Mouse (Mus musculus): ENCODE data around the gene Pabpc4.
A peak's percentile ranks its signal among the peaks of the same experiment; 100 is the strongest.
"Not testable (repeated sequence)": the region's sequence is repeated elsewhere in the genome, so short reads cannot be mapped to it uniquely, and the experiment has no call there.

Pabpc4 gene

GRCm38 (mm10) chr4:123247147-123247880 lies 14.8 kb upstream of the Pabpc4 start:
- DNase-seq (ENCODE audit: low spot score in 2 of 2): no peak

DNA sequence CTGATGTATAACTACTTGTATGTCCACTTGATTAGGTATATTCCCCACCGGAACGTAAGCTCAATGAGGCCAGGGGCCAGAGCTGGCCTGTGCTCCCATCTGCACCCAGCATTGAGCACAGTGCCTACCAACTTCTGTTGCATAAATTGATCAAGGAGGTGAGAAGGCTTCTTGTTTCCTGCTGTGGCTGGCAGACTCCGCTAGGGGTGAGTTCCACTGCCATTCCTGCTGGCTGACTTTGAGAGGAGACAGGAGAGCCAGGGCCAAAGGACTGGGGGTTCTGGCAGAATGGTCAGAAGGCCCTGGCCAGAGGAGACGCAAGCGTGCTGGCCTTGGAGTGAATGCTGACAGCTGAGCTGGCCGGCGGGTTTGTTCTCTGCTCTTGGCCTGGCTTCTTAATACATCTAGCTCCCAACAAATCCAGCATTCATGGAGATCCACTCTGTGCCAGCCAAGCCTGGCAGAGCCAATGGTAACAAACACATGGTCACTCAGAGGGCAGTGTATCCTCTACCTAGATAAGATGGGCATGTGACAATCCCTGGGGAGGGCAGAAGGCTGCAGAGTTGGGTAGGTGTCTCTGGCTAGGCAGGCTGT lies 13.1 kb upstream of the Pabpc4 start:
- DNase-seq (ENCODE audit: low spot score in 2 of 2): no peak

DNA sequence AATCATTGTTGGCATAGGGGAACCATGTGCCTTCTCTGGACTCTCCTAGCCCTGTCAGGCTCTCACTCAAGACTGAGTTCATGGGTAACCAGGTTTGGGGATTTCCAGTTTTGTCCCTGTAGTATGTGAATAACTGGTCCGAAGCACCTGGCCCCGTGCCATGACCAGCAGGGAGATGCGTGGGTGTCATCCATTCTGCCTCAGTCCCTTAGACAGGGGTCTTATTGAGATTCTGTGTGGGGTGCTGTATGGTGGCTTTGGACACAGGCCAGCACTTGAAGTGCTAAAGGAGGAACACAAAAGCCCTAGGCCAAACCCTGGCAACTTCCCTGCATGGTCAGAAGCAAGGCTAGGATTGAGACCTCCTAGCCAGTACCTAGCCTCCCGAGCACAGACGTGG lies 9.9 kb upstream of the Pabpc4 start:
- DNase-seq (ENCODE audit: low spot score in 2 of 2): no peak

DNA sequence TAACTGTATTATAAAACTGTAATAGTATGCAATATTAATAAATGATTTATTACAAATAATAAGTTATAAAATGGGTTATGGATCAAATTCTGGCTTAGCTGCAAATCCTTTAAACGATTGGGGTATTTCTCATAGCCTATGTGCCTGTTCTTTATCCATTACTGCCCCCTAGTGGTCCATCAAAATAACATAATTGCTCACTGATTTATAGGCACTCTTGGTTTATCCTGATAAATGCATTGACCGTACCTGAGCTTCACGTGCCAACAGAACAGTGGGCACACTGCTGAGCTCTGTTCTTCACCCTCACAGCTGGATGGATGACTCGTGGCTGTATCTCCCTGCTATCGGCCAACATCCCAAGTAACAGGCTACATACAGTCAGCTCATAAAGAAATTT lies 7.5 kb upstream of the Pabpc4 start:
- DNase-seq (ENCODE audit: low spot score in 2 of 2): no peak

- DNase-seq (ENCODE audit: low spot score in 2 of 2): no peak
These were observed 1.9 kb upstream of the Pabpc4 start for GRCm38 (mm10) chr4:123260071-123260746.

DNA sequence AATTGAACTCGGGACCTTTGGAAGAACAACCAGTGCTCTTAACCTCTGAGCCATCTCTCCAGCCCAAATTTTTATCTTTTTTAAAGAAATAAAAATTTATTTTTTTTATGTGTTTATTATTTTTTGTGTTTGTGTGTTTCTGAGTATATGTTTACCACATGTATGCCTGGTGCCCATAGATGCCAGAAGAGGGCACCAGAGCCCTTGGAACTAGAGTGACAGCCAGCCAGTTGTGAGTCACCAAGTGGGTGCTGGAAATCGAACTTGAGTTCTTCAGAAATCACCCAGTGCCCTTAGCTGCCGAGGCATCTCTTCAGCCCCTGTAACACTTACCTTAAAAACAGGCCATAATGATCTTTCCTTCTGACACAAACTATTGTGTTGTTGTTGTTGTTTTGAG lies 8.9 kb downstream of the Pabpc4 start:
- DNase-seq (ENCODE audit: low spot score in 2 of 2): no peak

- DNase-seq (ENCODE audit: low spot score in 2 of 2): no peak
These were observed 18.0 kb downstream of the Pabpc4 start for GRCm38 (mm10) chr4:123280117-123280516.

DNA sequence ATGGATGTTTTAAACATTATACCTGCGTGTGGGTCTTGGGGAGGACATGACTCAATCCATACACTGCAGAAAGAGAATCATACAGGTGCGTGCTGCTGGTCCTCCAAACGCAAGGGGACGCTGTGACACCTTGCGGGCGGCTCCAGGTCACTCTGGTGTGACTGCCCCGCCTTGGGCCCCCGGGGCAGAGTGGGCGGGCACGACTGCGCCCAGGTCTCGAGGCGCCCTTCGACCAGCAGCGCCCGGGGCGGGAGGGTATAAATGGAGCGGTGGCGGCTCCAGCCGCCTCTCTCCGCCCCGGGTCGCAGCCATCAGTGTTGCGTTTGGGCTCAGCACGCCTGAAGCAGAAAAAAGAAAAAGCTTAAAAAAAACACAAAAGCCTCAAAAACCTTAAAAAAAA lies 20.3 kb downstream of the Pabpc4 start:
- peak; percentile 87 to 94 for DNase-seq (ENCODE audit: low spot score in 2 of 2)

DNA sequence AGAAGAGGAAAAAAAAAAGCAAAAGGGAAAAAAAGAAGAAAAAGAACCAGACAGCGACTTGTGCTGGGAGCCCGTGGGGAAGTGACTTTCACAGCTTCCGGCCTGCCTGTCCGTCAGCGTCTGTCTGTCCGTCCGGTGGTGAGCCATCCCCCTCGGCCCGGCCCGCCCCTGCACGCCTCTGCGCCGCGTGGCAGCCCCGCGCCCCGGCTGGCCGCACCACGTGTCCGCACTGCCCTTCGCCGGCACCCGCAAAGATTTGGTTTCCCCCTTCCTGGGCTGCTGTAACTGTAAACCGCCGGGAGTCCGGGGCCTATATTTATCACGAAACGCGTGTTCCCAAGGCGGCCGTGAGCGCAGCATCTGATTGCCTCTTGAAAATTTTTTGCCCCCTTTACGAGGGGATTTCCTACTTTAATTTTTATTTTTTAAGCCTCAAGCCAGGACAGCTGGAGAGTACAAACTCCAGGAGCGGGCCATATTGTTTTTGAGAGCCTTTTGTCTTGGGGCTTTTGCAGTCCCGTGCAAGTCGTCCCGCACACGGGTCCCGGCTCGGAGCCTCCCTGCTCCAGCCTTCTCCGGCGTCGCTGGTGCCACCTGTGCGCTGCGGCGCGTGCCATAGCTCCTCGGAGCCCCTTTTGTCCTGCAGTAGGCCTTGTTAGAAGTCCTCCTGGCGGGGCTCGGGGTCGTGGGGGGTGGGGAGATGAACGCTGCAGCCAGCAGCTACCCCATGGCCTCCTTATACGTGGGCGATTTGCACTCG lies 20.9 kb downstream of the Pabpc4 start:
- DNase-seq (ENCODE audit: low spot score in 2 of 2): peak; percentile 44 to 50

DNA sequence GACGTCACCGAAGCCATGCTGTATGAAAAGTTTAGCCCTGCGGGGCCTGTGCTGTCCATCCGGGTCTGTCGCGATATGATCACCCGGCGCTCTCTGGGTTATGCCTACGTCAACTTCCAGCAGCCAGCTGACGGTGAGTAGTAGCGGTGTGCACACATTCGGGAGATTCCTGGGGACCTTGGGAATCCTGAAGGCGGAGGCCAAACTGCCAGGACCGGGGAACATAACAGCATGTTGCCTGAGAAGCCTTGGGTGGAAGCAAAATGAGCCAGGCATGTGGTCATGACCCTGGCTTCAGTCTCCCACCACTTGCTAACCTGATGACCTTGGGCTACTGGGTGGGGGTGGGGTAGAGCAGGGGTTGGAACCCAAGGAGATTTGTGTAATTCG lies 21.5 kb downstream of the Pabpc4 start:
- DNase-seq (ENCODE audit: low spot score in 2 of 2): peak in 1 of 2 experiments; percentile 13

DNA sequence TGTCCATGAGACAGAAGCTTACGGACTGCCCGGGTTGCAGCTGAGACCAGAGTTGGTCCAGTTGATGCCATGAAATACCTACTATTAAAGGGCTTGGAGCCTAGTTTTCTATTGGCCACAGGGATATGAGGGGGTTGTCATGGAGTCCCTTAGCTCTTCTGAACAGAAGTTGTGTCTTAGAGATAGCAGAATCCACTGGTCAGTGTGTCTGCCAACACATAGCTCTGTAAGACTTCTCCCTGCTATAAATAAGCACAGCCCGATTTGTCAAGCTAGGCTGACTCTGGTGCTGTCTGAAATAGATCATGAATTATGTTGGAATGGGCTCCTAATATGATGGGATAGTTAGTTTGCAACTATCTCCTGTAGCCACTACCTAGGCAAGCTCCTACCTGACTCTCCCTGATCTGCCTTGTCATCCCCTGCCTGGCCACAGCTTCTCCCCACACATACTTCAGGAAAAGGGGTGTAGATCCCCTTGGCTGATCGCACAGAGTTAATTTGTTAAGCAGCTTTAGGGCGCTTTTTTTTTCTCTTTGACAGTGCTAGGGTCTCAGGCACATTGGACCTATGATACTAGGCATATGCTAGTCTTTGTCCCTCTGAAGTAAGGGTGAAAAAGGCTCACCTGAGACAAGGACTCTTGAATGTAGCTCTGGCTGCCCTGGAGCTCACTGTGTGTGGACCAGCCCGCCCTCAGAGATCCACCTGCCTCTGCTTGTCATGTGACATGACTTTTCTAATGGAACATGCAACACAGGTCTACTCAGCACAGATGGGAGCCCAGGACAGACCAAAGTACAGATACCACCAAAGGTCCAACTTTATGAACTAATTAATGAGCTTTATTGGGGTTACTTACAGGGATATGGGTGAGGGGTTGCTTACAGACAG lies 22.8 kb downstream of the Pabpc4 start:
- DNase-seq (ENCODE audit: low spot score in 2 of 2): no peak

GRCm38 (mm10) chr4:123286790-123287189 lies 24.6 kb downstream of the Pabpc4 start:
- no peak for DNase-seq (ENCODE audit: low spot score in 2 of 2)

DNA sequence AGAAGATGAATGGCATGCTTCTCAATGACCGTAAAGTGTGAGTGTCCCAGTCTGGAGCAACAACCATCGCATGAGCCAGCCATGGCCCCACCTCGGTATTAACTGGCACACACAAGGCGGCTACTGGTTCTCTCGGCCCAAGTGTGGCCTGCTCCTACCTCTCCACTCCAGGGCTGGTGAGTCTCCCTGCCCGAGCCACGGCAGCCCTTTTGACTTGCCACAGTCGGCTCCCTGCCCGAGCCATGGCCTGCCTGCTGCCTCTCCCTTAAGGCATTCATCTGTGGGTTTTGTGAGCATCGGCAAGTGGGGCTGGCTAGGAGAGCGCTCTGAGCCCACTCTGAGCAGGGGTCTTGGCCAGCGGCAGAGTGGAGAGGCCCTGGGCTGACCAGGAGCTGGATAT lies 26.9 kb downstream of the Pabpc4 start:
- no peak for DNase-seq (ENCODE audit: low spot score in 2 of 2)

DNA sequence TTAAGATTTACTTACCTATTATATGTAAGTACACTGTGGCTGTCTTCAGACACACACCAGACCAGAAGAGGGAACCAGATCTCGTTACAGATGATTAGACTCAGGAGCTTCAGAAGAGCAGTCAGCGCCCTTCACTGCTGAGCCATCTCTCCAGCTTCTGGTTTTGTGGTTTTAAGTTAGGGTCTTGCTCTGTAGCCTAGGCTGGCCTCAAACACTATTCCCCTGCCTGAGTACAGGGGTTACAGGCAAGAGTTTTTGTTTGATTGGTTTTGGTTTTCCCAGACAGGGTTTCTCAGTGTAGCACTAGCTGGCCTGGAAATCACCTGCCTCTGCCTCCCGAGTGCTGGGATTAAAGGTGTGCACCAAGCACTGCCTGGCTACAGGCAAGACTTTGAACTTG lies 30.2 kb downstream of the Pabpc4 start:
- no peak for DNase-seq (ENCODE audit: low spot score in 2 of 2)

GRCm38 (mm10) chr4:123292989-123293388 lies 30.8 kb downstream of the Pabpc4 start:
- no peak for DNase-seq (ENCODE audit: low spot score in 2 of 2)

GRCm38 (mm10) chr4:123293661-123294443 lies 31.7 kb downstream of the Pabpc4 start:
- no peak for DNase-seq (ENCODE audit: low spot score in 2 of 2)

GRCm38 (mm10) chr4:123295026-123295425 lies 32.9 kb downstream of the Pabpc4 start:
- not testable (repeated sequence) for DNase-seq (ENCODE audit: low spot score in 2 of 2)

GRCm38 (mm10) chr4:123295516-123296147 lies 33.5 kb downstream of the Pabpc4 start:
- DNase-seq (ENCODE audit: low spot score in 2 of 2): no peak

DNA sequence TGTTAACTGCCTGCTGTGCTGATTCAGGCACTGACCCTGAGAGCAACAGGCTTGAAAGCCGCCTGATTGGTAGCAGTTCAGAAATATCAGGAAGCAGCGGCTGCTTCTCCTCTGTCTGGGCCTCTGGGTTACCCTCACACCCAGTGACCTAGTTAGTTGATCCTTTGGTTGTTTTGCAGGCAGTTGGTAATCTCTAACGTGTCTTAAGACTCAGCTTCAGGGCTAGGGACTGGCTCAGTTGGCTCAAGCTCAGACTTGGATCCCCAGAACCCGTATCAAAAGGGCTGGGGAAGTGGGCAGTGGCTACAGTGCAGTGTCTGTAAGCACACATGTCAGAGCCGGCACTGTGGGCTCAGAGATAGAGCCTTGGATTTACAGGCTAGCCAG lies 34.0 kb downstream of the Pabpc4 start:
- no peak for DNase-seq (ENCODE audit: low spot score in 2 of 2)
